Mouse (Mus musculus) Patski (cell line): ENCODE results near the gene 1500009C09Rik. TPM values are rescaled to one million over a fixed set of nuclear protein-coding genes. Genes with fewer than 3 reads are reported as not detected.
"Not testable (repeated sequence)": the region's sequence is repeated elsewhere in the genome, so short reads cannot be mapped to it uniquely, and the experiment has no call there.

Source experiments
- ATAC-seq: fragments of 100-300 bp; one replicate; pipeline ENCODE4 v1.8.0; 2021
- CTCF ChIA-PET: fragments of 350-600 bp; sonication (Branson Sonifier 250); formaldehyde crosslinking; loops from one replicate; lab custom pipeline; 2022; ENCODE audit warnings: inconsistent platforms; lab: Charles Lee
- POLR2A ChIA-PET: fragments of 350-600 bp; sonication (Branson Sonifier 250); formaldehyde crosslinking; loops from one replicate; lab custom pipeline; 2022; ENCODE audit warnings: antibody characterized with exemption, inconsistent platforms; lab: Charles Lee
- DNase-seq: peaks from one replicate; pipeline ENCODE4 v3.0.0-alpha.2; 2011; ENCODE audit warnings: low read depth, low spot score
- H3K27me3 ChIP-seq: fragments of 371-371 bp; one replicate; pipeline ENCODE4 v1.5.1; 2021
- CTCF ChIP-seq: fragments of 100-300 bp; IDR thresholded peaks from one replicate; pipeline ENCODE4 v1.5.1; 2021
- in situ Hi-C: fragments of 300-500 bp; cut with MboI; formaldehyde crosslinking; loops from 3 replicates; pipeline ENCODE4 v1.11.1; 2018; ENCODE audit warnings: low pct_unique_long_range_greater_than_20kb, mixed read lengths
- polyA plus RNA-seq: library from polyadenylated mRNA; unstranded; gene quantifications from one replicate; pipeline ENCODE4 v1.2.3, GENCODE M21; 2021

Gene 1500009C09Rik
- polyA plus RNA-seq, 1 experiment from 2014 or later, result not detected

DNA sequence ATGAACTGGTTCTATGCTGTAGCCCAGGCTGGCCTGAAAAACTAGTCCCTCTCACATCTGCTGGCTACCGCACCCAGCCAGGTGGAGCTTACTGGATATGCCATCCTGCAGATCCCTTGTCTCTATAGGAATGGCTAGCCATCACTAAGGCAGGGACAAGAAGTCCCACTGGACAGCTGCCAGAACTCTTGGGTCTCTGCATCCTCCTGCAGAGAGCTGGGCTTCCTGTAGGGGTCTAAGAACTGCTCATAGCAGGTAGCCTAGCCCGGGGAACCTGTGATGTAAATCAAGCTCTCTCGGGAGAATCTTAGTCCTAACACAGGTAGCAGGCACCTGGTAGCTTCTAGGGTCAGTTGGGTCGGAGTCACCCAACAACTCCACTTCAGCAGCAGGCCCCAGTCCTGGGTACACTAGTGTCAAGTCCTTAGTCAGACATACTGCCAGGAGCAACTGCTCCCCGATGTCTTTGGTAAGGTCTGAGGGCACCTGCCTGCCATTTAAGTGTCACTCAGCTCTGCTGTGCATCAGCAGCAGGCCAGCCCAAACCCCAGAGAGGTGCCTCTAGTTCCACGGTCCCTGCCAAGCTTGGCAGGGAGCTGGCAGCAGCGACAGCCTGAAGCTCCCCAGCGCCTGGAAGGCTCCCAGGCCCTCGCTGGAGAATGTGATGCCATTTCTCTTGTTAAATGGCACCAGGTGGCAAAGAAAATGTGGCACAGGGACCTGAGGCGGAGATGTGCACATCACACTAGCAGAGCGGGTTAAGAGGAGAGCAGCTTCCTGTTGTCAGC, 20.4 kb upstream of the 1500009C09Rik start:
- ChIA-PET CTCF (interaction anchor here (1.1 kb wide), 1 partner anchor 12 kb away, joined by 3 read pairs; no protein-coding TSS in a partner anchor), POLR2A (no interaction called here)
- ATAC-seq (no peak), DNase-seq (no peak)
- no peak for TF ChIP-seq CTCF
- in situ Hi-C loops, result no loop called here
- no peaks in the 10 kb centered on the region for H3K27me3 ChIP-seq

- H3K27me3 ChIP-seq, result no peaks in the 10 kb centered on the region
- CTCF ChIA-PET, result interaction anchor here (0.9 kb wide), 1 partner anchor 89 kb away, joined by 3 read pairs; no protein-coding TSS in a partner anchor
- in situ Hi-C loops, result no loop called here
- ATAC-seq (no peak), DNase-seq (no peak)
- POLR2A ChIA-PET, result no interaction called here
- TF ChIP-seq CTCF, result no peak
Observed at GRCm38 (mm10) chr15:82232651-82233050, 19.5 kb upstream of the 1500009C09Rik start.

DNA sequence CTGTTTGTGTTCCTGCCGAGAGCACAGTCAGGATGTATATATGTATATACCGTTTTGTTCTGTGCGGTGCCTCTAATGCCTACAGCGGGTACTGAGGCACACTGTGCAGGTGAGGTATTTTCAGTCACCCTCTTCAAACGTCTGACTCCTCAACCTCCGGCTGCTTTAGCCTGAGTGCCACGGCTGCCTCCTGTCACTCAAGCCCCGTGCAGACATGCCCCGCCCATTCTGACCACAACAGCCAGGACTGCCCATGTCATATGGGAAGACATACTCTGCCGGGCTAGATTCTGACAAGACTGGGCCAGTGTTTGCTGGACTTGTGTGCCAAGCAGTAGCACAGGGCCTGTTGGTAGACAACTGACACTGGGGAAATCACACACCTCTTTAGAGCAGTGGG, 16.5 kb upstream of the 1500009C09Rik start:
- ATAC-seq, result no peak
- in situ Hi-C loops, result loop anchor here (5.0 kb wide), 2 partner anchors 93 to 168 kb away; partner anchors contain the start of gene Mei1
- ChIA-PET POLR2A (no interaction called here), CTCF (no interaction called here)
- no peaks in the 10 kb centered on the region for H3K27me3 ChIP-seq
- no peak for TF ChIP-seq CTCF
- DNase-seq, result no peak

DNA sequence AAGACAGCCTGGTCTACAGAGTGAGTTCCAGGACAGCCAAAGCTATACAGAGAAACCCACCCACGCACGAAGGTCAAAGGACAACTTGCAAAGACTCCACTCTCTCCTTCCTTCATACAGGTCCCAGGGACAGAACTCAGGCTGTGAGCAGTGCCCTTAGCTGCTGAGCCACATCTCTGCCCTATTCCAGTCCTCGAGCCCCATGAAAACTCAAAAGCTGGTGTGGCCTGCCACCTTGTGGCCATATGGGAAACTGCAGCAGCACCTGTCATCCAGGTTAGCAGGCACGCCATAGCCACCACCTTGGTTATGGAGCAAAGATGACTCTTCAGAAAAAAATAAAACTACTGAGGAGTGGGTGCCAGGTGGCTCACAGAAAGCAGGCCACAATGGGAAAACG, 15.6 kb upstream of the 1500009C09Rik start:
- H3K27me3 ChIP-seq, result no peaks in the 10 kb centered on the region
- ChIA-PET POLR2A (interaction anchor here (0.9 kb wide), 1 partner anchor 112 kb away, joined by 5 read pairs; no protein-coding TSS in a partner anchor), CTCF (interaction anchor here (0.7 to 3.1 kb wide), 13 partner anchors 12 to 192 kb away, joined by 3 to 16 read pairs (median 3); partner anchors contain the start of gene Srebf2)
- ATAC-seq (peak; percentile 48), DNase-seq (peak; percentile 20)
- in situ Hi-C loops, result loop anchor here (5.0 kb wide), 2 partner anchors 94 to 169 kb away; partner anchors contain the start of gene Mei1
- TF ChIP-seq CTCF, result no peak

GRCm38 (mm10) chr15:82243311-82243710, 8.9 kb upstream of the 1500009C09Rik start:
- ChIA-PET POLR2A (interaction anchor here (0.5 kb wide), 1 partner anchor 1950 kb away, joined by 3 read pairs; no protein-coding TSS in a partner anchor), CTCF (interaction anchor here (1.4 kb wide), 1 partner anchor 79 kb away, joined by 3 read pairs; no protein-coding TSS in a partner anchor)
- DNase-seq (no peak), ATAC-seq (no peak)
- H3K27me3 ChIP-seq, result no peaks in the 10 kb centered on the region
- TF ChIP-seq CTCF, result no peak
- in situ Hi-C loops, result no loop called here

DNA sequence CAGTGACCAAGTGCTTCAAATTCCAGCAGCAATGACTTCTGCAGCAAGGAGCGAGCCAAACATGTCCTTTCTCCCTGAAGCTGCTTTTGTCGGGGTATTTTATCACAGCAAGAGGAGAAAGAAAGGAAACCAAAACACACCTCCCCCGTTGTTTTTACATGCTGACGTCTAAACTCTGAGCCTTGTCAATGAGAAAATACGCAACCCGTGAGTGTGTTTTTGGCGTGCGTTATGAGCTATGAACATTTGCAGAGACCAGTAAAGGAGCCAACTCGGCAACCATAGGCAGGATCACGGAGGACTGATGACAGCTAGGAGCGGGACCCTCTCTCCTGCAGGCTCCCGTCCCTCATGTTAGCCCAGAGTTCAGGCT, 8.5 kb upstream of the 1500009C09Rik start:
- DNase-seq (no peak), ATAC-seq (peak; percentile 15)
- in situ Hi-C loops, result no loop called here
- ChIA-PET CTCF (interaction anchor here (0.7 to 1.4 kb wide), 2 partner anchors 12 to 79 kb away, joined by 3 read pairs; no protein-coding TSS in a partner anchor), POLR2A (interaction anchor here (0.5 kb wide), 1 partner anchor 1949 kb away, joined by 3 read pairs; no protein-coding TSS in a partner anchor)
- H3K27me3 ChIP-seq, result no peaks in the 10 kb centered on the region
- no peak for TF ChIP-seq CTCF

GRCm38 (mm10) chr15:82244115-82244804, 7.9 kb upstream of the 1500009C09Rik start, which contains the start of gene Cenpm:
Cenpm (minus strand) TSS chr15:82244748.
- DNase-seq, result peak; percentile 17
- ChIA-PET POLR2A (no interaction called here), CTCF (interaction anchor here (0.7 to 1.4 kb wide), 2 partner anchors 13 to 80 kb away, joined by 3 read pairs; no protein-coding TSS in a partner anchor)
- TF ChIP-seq CTCF, result no peak
- ATAC-seq, result peak; percentile 95
- H3K27me3 ChIP-seq, result no peaks in the 10 kb centered on the region
- in situ Hi-C loops, result no loop called here

GRCm38 (mm10) chr15:82244805-82245161, 7.4 kb upstream of the 1500009C09Rik start:
- H3K27me3 ChIP-seq, POLR2A ChIA-PET, ATAC-seq, DNase-seq, in situ Hi-C loops: not testable (repeated sequence)
- CTCF ChIA-PET, result interaction anchor here (1.4 kb wide), 1 partner anchor 80 kb away, joined by 3 read pairs; no protein-coding TSS in a partner anchor

DNA sequence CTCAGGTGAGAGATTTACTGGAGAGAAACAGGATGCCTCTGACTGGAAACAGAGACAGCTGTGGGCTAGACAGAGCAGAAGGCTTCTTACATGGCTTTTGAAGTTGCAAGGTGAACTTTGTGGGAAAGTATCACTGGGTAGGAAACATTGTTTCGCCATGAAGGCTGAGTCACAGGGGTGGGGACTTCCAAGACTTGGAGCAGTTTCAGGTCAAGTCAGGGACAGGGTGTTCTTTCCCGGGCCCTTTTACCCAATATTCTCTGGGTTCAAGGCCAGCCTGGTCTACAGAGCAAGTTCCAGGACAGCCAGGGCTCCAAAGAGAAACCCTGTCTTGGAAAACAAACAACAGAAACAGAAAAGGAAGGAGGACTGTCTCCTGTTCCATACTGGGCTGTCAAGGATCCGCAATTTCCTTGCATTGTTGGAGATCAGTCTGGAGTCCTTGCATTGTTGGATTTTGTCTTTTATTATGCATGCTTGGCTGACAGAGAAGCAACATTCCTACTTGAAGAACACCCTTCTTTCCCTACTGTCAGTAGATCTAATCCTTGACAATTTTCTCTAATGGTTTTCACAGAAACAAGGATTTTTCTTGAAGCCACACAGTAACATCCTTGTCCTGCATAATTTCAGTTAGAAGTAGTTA, 4.9 kb upstream of the 1500009C09Rik start:
- CTCF ChIA-PET, result no interaction called here
- ATAC-seq (no peak), DNase-seq (no peak)
- H3K27me3 ChIP-seq, result no peaks in the 10 kb centered on the region
- in situ Hi-C loops, result no loop called here
- POLR2A ChIA-PET, result no interaction called here
- no peak for TF ChIP-seq CTCF

GRCm38 (mm10) chr15:82251579-82251978, 618 bp upstream of the 1500009C09Rik start:
- peak; percentile 60 for TF ChIP-seq CTCF
- H3K27me3 ChIP-seq, result peaks cover 12% of the 10 kb centered on the region
- ChIA-PET POLR2A (no interaction called here), CTCF (interaction anchor here (1.0 to 1.6 kb wide), 2 partner anchors 15 to 187 kb away, joined by 3 to 4 read pairs; no protein-coding TSS in a partner anchor)
- DNase-seq (no peak), ATAC-seq (no peak)
- in situ Hi-C loops, result no loop called here
